Mouse (Mus musculus): ENCODE measurements at regions not wholly inside any gene's neighbourhood (a gene's known extent, or its start where the extent isn't known, plus 50 kb on each side); places are given as distances from the start of the nearest gene placed in this dataset.

- H3K27ac ChIP-seq (ENCODE audit: low read depth): no peak overlapping the region
- no peak overlapping the region for H3K4me2 ChIP-seq
- 0 out of 2 replicates have a peak, but pooled peaks have one; percentile 49 for ATAC-seq (ENCODE audit: insufficient read depth)
- no peaks in the 10 kb centered on the region for H3K36me3 ChIP-seq (ENCODE audit: insufficient read depth)
- TF ChIP-seq CTCF (IDR thresholded peaks at IDR 0.05; ENCODE audit: low read depth): no peak
- H3K9ac ChIP-seq: no peak overlapping the region
- no peaks in the 10 kb centered on the region for H3K9me3 ChIP-seq (ENCODE audit: low read depth, low read length)
- no peak for DNase-seq
- 94% methylated on average over 6 of the region's 6 CpGs for WGBS
- no peak overlapping the region for H3K4me3 ChIP-seq (ENCODE audit: low read depth, low read length)
- H3K4me1 ChIP-seq (ENCODE audit: insufficient read depth): no peaks in the 10 kb centered on the region
- H3K27me3 ChIP-seq (ENCODE audit: insufficient read depth, low read length): no peaks in the 10 kb centered on the region
These were observed 328.2 kb upstream of the Shh start for GRCm38 (mm10) chr5:28795130-28795758.

GRCm38 (mm10) chr5:28793781-28794180 lies 326.7 kb upstream of the Shh start:
- H3K27ac ChIP-seq (ENCODE audit: low read depth): no peak overlapping the region
- H3K4me1 ChIP-seq (ENCODE audit: insufficient read depth): no peaks in the 10 kb centered on the region
- no peak overlapping the region for H3K4me2 ChIP-seq
- DNase-seq (no peak), ATAC-seq (ENCODE audit: insufficient read depth) (no peak)
- H3K9ac ChIP-seq: no peak overlapping the region
- no peak overlapping the region for H3K4me3 ChIP-seq (ENCODE audit: low read depth, low read length)
- no peak for TF ChIP-seq CTCF (IDR thresholded peaks at IDR 0.05; ENCODE audit: low read depth)
- H3K36me3 ChIP-seq (ENCODE audit: insufficient read depth): no peaks in the 10 kb centered on the region
- H3K9me3 ChIP-seq (ENCODE audit: low read depth, low read length): no peaks in the 10 kb centered on the region
- WGBS: 70% methylated on average over 2 of the region's 2 CpGs
- no peaks in the 10 kb centered on the region for H3K27me3 ChIP-seq (ENCODE audit: insufficient read depth, low read length)

- Histone ChIP-seq H3K4me1 (ENCODE audit: insufficient read depth) (no peaks in the 10 kb centered on the region), H3K9me3 (ENCODE audit: low read depth, low read length) (no peaks in the 10 kb centered on the region), H3K9ac (no peak overlapping the region), H3K36me3 (ENCODE audit: insufficient read depth) (no peaks in the 10 kb centered on the region), H3K27me3 (ENCODE audit: insufficient read depth, low read length) (no peaks in the 10 kb centered on the region), H3K4me2 (no peak overlapping the region), H3K4me3 (ENCODE audit: low read depth, low read length) (no peak overlapping the region), H3K27ac (ENCODE audit: low read depth) (peak overlapping the region; percentile 56)
- peak; percentile 58 for ATAC-seq (ENCODE audit: insufficient read depth)
- DNase-seq: peak; percentile 82
- no peak for TF ChIP-seq CTCF (IDR thresholded peaks at IDR 0.05; ENCODE audit: low read depth)
- WGBS: 37% methylated on average over 11 of the region's 11 CpGs
These were observed 318.4 kb upstream of the Shh start for GRCm38 (mm10) chr5:28785347-28786060.

GRCm38 (mm10) chr5:28784339-28784966 lies 317.4 kb upstream of the Shh start:
- H3K9me3 ChIP-seq (ENCODE audit: low read depth, low read length): no peaks in the 10 kb centered on the region
- H3K4me3 ChIP-seq (ENCODE audit: low read depth, low read length): no peak overlapping the region
- no peak overlapping the region for H3K4me2 ChIP-seq
- 89% methylated on average over 6 of the region's 6 CpGs for WGBS
- no peak for TF ChIP-seq CTCF (IDR thresholded peaks at IDR 0.05; ENCODE audit: low read depth)
- no peaks in the 10 kb centered on the region for H3K36me3 ChIP-seq (ENCODE audit: insufficient read depth)
- H3K27me3 ChIP-seq (ENCODE audit: insufficient read depth, low read length): no peaks in the 10 kb centered on the region
- H3K27ac ChIP-seq (ENCODE audit: low read depth): 0 out of 2 replicates have a peak overlapping the region, but pooled peaks have one; percentile 56
- no peak overlapping the region for H3K9ac ChIP-seq
- DNase-seq (no peak), ATAC-seq (ENCODE audit: insufficient read depth) (no peak)
- H3K4me1 ChIP-seq (ENCODE audit: insufficient read depth): no peaks in the 10 kb centered on the region

- Histone ChIP-seq H3K4me2 (no peak overlapping the region), H3K9me3 (ENCODE audit: low read depth, low read length) (no peaks in the 10 kb centered on the region), H3K27me3 (ENCODE audit: insufficient read depth, low read length) (no peaks in the 10 kb centered on the region), H3K4me1 (ENCODE audit: insufficient read depth) (no peaks in the 10 kb centered on the region), H3K36me3 (ENCODE audit: insufficient read depth) (no peaks in the 10 kb centered on the region), H3K4me3 (ENCODE audit: low read depth, low read length) (no peak overlapping the region), H3K27ac (ENCODE audit: low read depth) (no peak overlapping the region), H3K9ac (no peak overlapping the region)
- no peak for DNase-seq
- ATAC-seq (ENCODE audit: insufficient read depth): no peak
- no peak for TF ChIP-seq CTCF (IDR thresholded peaks at IDR 0.05; ENCODE audit: low read depth)
- WGBS: 84% methylated on average over 2 of the region's 2 CpGs
These were observed 308.7 kb upstream of the Shh start for GRCm38 (mm10) chr5:28775648-28776359.

- Histone ChIP-seq H3K4me1 (ENCODE audit: insufficient read depth) (no peaks in the 10 kb centered on the region), H3K9me3 (ENCODE audit: low read depth, low read length) (no peaks in the 10 kb centered on the region), H3K4me3 (ENCODE audit: low read depth, low read length) (no peak overlapping the region), H3K27ac (ENCODE audit: low read depth) (no peak overlapping the region), H3K9ac (no peak overlapping the region), H3K36me3 (ENCODE audit: insufficient read depth) (no peaks in the 10 kb centered on the region), H3K27me3 (ENCODE audit: insufficient read depth, low read length) (no peaks in the 10 kb centered on the region), H3K4me2 (no peak overlapping the region)
- DNase-seq: no peak
- WGBS: 80% methylated on average over 1 of the region's 1 CpGs
- no peak for TF ChIP-seq CTCF (IDR thresholded peaks at IDR 0.05; ENCODE audit: low read depth)
- ATAC-seq (ENCODE audit: insufficient read depth): no peak
These were observed 304.7 kb upstream of the Shh start for GRCm38 (mm10) chr5:28771796-28772195.

All from lung, embryonic 14.5 days (tissue).